Mouse (Mus musculus): ENCODE measurements around the gene Rac2.
A peak's percentile ranks its signal among the peaks of the same experiment; 100 is the strongest.

GRCm38 (mm10) chr15:78531901-78532469, 40.6 kb downstream of the Rac2 start:
- TF ChIP-seq POLR2A (IDR thresholded peaks at IDR 0.05; ENCODE audit: borderline replicate concordance, control insufficient read depth, low read depth, low read length): no peak
- peak; percentile 96 for TF ChIP-seq CTCF (IDR thresholded peaks at IDR 0.05; ENCODE audit: control insufficient read depth, insufficient read depth, low read length)

Data from bone marrow, adult 2 months (tissue).